In genomic region chrX:71983775-71984174, GRCm38 (mm10) we compare ENCODE assay signal across 9 mouse cellular contexts. TPM values are rescaled to one million over a fixed set of nuclear protein-coding genes. Genes with fewer than 3 reads are reported as not detected.
DNase-seq lines count a peak whose midpoint lies in the region; ATAC-seq and TF ChIP-seq lines count a peak whose summit lies in the region.
"Had no signal": no experiment of that assay in that cellular context is flagged by ENCODE, and none has a peak within 500 bp of the region (broad histone marks: within the 10 kb centered on the region; RNA-seq: fewer than 3 reads in every experiment).

No protein-coding gene starts in this region.

- H3K27me3 ChIP-seq in heart, postnatal 0 days (ENCODE audit: control insufficient read depth, insufficient read depth, low read length): no peaks in the 10 kb centered on the region
- no peaks in the 10 kb centered on the region; the same call in 1 of the 2 replicates for H3K27me3 ChIP-seq in heart, embryonic 10.5 days (ENCODE audit: insufficient read depth, poor library complexity, severe bottlenecking)
- no peaks in the 10 kb centered on the region for H3K27me3 ChIP-seq in midbrain, embryonic 14.5 days (ENCODE audit: control insufficient read depth, insufficient read depth, low read length)
- no peaks in the 10 kb centered on the region for H3K27me3 ChIP-seq in midbrain, embryonic 11.5 days (ENCODE audit: control insufficient read depth, insufficient read depth, low read length)

- WGBS in heart, postnatal 0 days: 69% methylated on average over 1 of the region's 1 CpGs
- WGBS in heart, embryonic 10.5 days: 93% methylated on average over 1 of the region's 1 CpGs
- WGBS in midbrain, embryonic 14.5 days: 93% methylated on average over 1 of the region's 1 CpGs
- WGBS in midbrain, embryonic 11.5 days: 81% methylated on average over 1 of the region's 1 CpGs

- H3K9ac ChIP-seq in heart, postnatal 0 days (replicated peaks; ENCODE audit: low read depth, low read length): no peak overlapping the region
- H3K9ac ChIP-seq in midbrain, embryonic 14.5 days (replicated peaks; ENCODE audit: low read length): no peak overlapping the region
- no peak overlapping the region for H3K9ac ChIP-seq in midbrain, embryonic 11.5 days (ENCODE audit: low read length)

- H3K27ac ChIP-seq in heart, postnatal 0 days (ENCODE audit: low read depth): no peak overlapping the region
- no peak overlapping the region for H3K27ac ChIP-seq in heart, embryonic 10.5 days
- H3K27ac ChIP-seq in midbrain, embryonic 14.5 days (replicated peaks; ENCODE audit: low read depth, low read length): no peak overlapping the region
- no peak overlapping the region for H3K27ac ChIP-seq in midbrain, embryonic 11.5 days (ENCODE audit: low read depth, low read length)

- H3K9me3 ChIP-seq in heart, postnatal 0 days (replicated peaks; ENCODE audit: control insufficient read depth, low read length): no peaks in the 10 kb centered on the region
- H3K9me3 ChIP-seq in heart, embryonic 10.5 days: no peaks in the 10 kb centered on the region
- no peaks in the 10 kb centered on the region for H3K9me3 ChIP-seq in midbrain, embryonic 14.5 days (ENCODE audit: control insufficient read depth, low read length)
- no peaks in the 10 kb centered on the region for H3K9me3 ChIP-seq in midbrain, embryonic 11.5 days (ENCODE audit: control insufficient read depth, low read length)

- H3K4me1 ChIP-seq in heart, postnatal 0 days (ENCODE audit: control insufficient read depth, insufficient read depth): no peaks in the 10 kb centered on the region
- H3K4me1 ChIP-seq in heart, embryonic 10.5 days: no peaks in the 10 kb centered on the region
- H3K4me1 ChIP-seq in midbrain, embryonic 14.5 days (ENCODE audit: control insufficient read depth, insufficient read depth, low read length): no peaks in the 10 kb centered on the region
- H3K4me1 ChIP-seq in midbrain, embryonic 11.5 days (ENCODE audit: control insufficient read depth, insufficient read depth, low read length): no peaks in the 10 kb centered on the region

- no peak overlapping the region for H3K4me3 ChIP-seq in heart, postnatal 0 days (ENCODE audit: low read depth, low read length)
- H3K4me3 ChIP-seq in heart, embryonic 10.5 days: no peak overlapping the region
- no peak overlapping the region for H3K4me3 ChIP-seq in midbrain, embryonic 14.5 days (replicated peaks; ENCODE audit: low read depth, low read length)
- no peak overlapping the region for H3K4me3 ChIP-seq in midbrain, embryonic 11.5 days (ENCODE audit: low read depth, low read length)

- no peak for ATAC-seq in heart, postnatal 0 days (ENCODE audit: insufficient read depth, low read depth)
- ATAC-seq in midbrain, embryonic 14.5 days (ENCODE audit: low FRiP score, low TSS enrichment): no peak
- ATAC-seq in midbrain, embryonic 11.5 days (ENCODE audit: low FRiP score): no peak

- H3K4me2 ChIP-seq in heart, postnatal 0 days (ENCODE audit: low read depth, low read length): no peak overlapping the region
- H3K4me2 ChIP-seq in midbrain, embryonic 14.5 days (ENCODE audit: low read length): no peak overlapping the region
- no peak overlapping the region for H3K4me2 ChIP-seq in midbrain, embryonic 11.5 days

- peak; percentile 39 for TF ChIP-seq CTCF in heart, postnatal 0 days (IDR thresholded peaks at IDR 0.05; ENCODE audit: low read depth)

- H3K36me3 ChIP-seq in heart, postnatal 0 days (replicated peaks; ENCODE audit: control insufficient read depth, insufficient read depth, low read length): no peaks in the 10 kb centered on the region
- H3K36me3 ChIP-seq in heart, embryonic 10.5 days: no peaks in the 10 kb centered on the region
- H3K36me3 ChIP-seq in midbrain, embryonic 14.5 days (ENCODE audit: control insufficient read depth, insufficient read depth, low read length): no peaks in the 10 kb centered on the region
- no peaks in the 10 kb centered on the region for H3K36me3 ChIP-seq in midbrain, embryonic 11.5 days (ENCODE audit: control insufficient read depth, insufficient read depth, low read length)

- no peak for TF ChIP-seq EP300 in heart, postnatal 0 days (IDR thresholded peaks at IDR 0.05; ENCODE audit: low read depth)

- DNase-seq in heart, postnatal 0 days (ENCODE audit: low spot score): no peak
- no peak for DNase-seq in heart, embryonic 10.5 days (ENCODE audit: low spot score)
- peak; percentile 8 for DNase-seq in midbrain, embryonic 14.5 days
- no peak for DNase-seq in midbrain, embryonic 11.5 days (ENCODE audit: low spot score, missing footprints)
- DNase-seq in brain, adult 2 months (ENCODE audit: low read depth, low spot score): peak; percentile 57
- peak; percentile 22 for DNase-seq in retina, postnatal 1 day
- DNase-seq in urinary bladder, adult 18-20 months (ENCODE audit: low spot score in 2 of 2): no peak

RNA-seq across cellular contexts. Expression of gene Cnga2, which starts 7.9 kb away (rescaled TPM):
- total RNA-seq in heart, postnatal 0 days (2014; rRNA removed; ENCODE audit: low replicate concordance): 0.04 TPM in 1 of 2 replicates, not detected in the other
- polyA plus RNA-seq in heart, postnatal 0 days (2015; fragmentation: Nextera tagmentation; extraction: Ambion mirVana): 0.04 TPM in 2 replicates
- 0.06 TPM in 1 of 2 replicates, not detected in the other for polyA plus RNA-seq in heart, embryonic 10.5 days (2016; fragmentation: Nextera tagmentation; extraction: Ambion mirVana)
- 0.07 and 0.09 TPM in 2 replicates for polyA plus RNA-seq in midbrain, embryonic 14.5 days (2014; fragmentation: Nextera tagmentation; extraction: Ambion mirVana)
- polyA plus RNA-seq in midbrain, embryonic 11.5 days (2014; fragmentation: Nextera tagmentation; extraction: Ambion mirVana): 0.08 and 0.11 TPM in 2 replicates
- polyA plus RNA-seq: large intestine, adult 2 months had no signal

RNA-seq across cellular contexts. Expression of gene Fate1, which starts 11.0 kb away (rescaled TPM):
- not detected in 2 replicates for total RNA-seq in heart, postnatal 0 days (2014; rRNA removed; ENCODE audit: low replicate concordance)
- polyA plus RNA-seq in heart, postnatal 0 days (2015; fragmentation: Nextera tagmentation; extraction: Ambion mirVana): 0.12 and 0.16 TPM in 2 replicates
- polyA plus RNA-seq in heart, embryonic 10.5 days (2016; fragmentation: Nextera tagmentation; extraction: Ambion mirVana): 0.20 TPM in 1 of 2 replicates, not detected in the other
- 0.26 TPM in 1 of 2 replicates, not detected in the other for polyA plus RNA-seq in midbrain, embryonic 14.5 days (2014; fragmentation: Nextera tagmentation; extraction: Ambion mirVana)
- polyA plus RNA-seq in midbrain, embryonic 11.5 days (2014; fragmentation: Nextera tagmentation; extraction: Ambion mirVana): not detected in 2 replicates
- polyA plus RNA-seq: embryonic facial prominence, embryonic 11.5 days; large intestine, adult 2 months had no signal

RNA-seq across cellular contexts. Expression of gene Prrg3, which starts 21.4 kb away (rescaled TPM):
- 12.3 and 14.9 TPM in 2 replicates for total RNA-seq in heart, postnatal 0 days (2014; rRNA removed; ENCODE audit: low replicate concordance)
- polyA plus RNA-seq in heart, postnatal 0 days (2015; fragmentation: Nextera tagmentation; extraction: Ambion mirVana): 4.6 and 4.7 TPM in 2 replicates
- polyA plus RNA-seq in heart, embryonic 10.5 days (2016; fragmentation: Nextera tagmentation; extraction: Ambion mirVana): 4.8 and 4.9 TPM in 2 replicates
- polyA plus RNA-seq in midbrain, embryonic 14.5 days (2014; fragmentation: Nextera tagmentation; extraction: Ambion mirVana): 9.5 and 13.1 TPM in 2 replicates
- polyA plus RNA-seq in midbrain, embryonic 11.5 days (2014; fragmentation: Nextera tagmentation; extraction: Ambion mirVana): 6.6 and 8.4 TPM in 2 replicates

Comparison
In these comparisons a context has a peak if more than half of its experiments do, and no peak if none do; other contexts are left out.
1. DNase-seq: peak in midbrain, embryonic 14.5 days (single experiment), brain, adult 2 months (single experiment) and retina, postnatal 1 day (single experiment); none in heart, postnatal 0 days (single experiment), heart, embryonic 10.5 days (single experiment), midbrain, embryonic 11.5 days (single experiment) and urinary bladder, adult 18-20 months (0 of 2).